Mouse (Mus musculus) limb, embryonic 11.5 days (tissue): ENCODE measurements around the gene Figla. TPM values are rescaled to one million over a fixed set of nuclear protein-coding genes. Genes with fewer than 3 reads are reported as not detected.
A peak's percentile ranks its signal among the peaks of the same experiment; 100 is the strongest.
"Not testable (repeated sequence)": the region's sequence is repeated elsewhere in the genome, so short reads cannot be mapped to it uniquely, and the experiment has no call there.

Experiments
- ATAC-seq: fragments of 200-750 bp; cut with Nextera tagmentation; 2 replicates; pipeline ENCODE4 v1.8.0; 2017; ENCODE audit warnings: low read depth; ENCODE audit not compliant: insufficient number of reproducible peaks, low FRiP score, low TSS enrichment
- DNase-seq: peaks from one replicate; pipeline ENCODE4 v3.0.0-alpha.2; 2015; ENCODE audit warnings: low spot score
- H3K27ac ChIP-seq: fragments of 300-500 bp; sonication (generic); replicated peaks from 2 replicates; pipeline ENCODE4 v1.5.1; 2014; ENCODE audit warnings: low read depth, mild to moderate bottlenecking, low read length
- H3K27me3 ChIP-seq: fragments of 300-500 bp; sonication (generic); 2 replicates; pipeline ENCODE4 v1.6.1; 2014; ENCODE audit warnings: mild to moderate bottlenecking, low read length, mixed read lengths; ENCODE audit not compliant: control insufficient read depth, insufficient read depth
- H3K36me3 ChIP-seq: fragments of 300-500 bp; sonication (generic); 2 replicates; pipeline ENCODE4 v1.6.1; 2014; ENCODE audit warnings: mild to moderate bottlenecking, low read length, moderate library complexity, mixed read lengths; ENCODE audit not compliant: control insufficient read depth, insufficient read depth
- H3K4me1 ChIP-seq: fragments of 300-500 bp; sonication (generic); 2 replicates; pipeline ENCODE4 v1.6.1; 2014; ENCODE audit warnings: low read length, mixed read lengths; ENCODE audit not compliant: control insufficient read depth, insufficient read depth
- H3K4me2 ChIP-seq: fragments of 300-500 bp; sonication (generic); 2 replicates; pipeline ENCODE4 v1.6.1; 2014; ENCODE audit warnings: low read depth, mild to moderate bottlenecking, moderate library complexity; ENCODE audit not compliant: severe bottlenecking
- H3K4me3 ChIP-seq: fragments of 300-500 bp; sonication (generic); 2 replicates; pipeline ENCODE4 v1.5.1; 2014; ENCODE audit warnings: low read depth, low read length
- H3K9ac ChIP-seq: fragments of 300-500 bp; sonication (generic); 2 replicates; pipeline ENCODE4 v1.6.1; 2014; ENCODE audit warnings: mild to moderate bottlenecking, low read length
- H3K9me3 ChIP-seq: fragments of 300-500 bp; sonication (generic); 2 replicates; pipeline ENCODE4 v1.6.1; 2016; ENCODE audit warnings: low read length; ENCODE audit not compliant: control insufficient read depth
- WGBS: fragments of 180-500 bp; shearing (Covaris S2); extraction: QIAGEN DNeasy Blood & Tissue Kit; methylation state at CpG from one replicate; pipeline ENCODE4 v1.1.7; 2014; 5-methylcytosine and 5-hydroxymethylcytosine counted together
- polyA plus RNA-seq: library from polyadenylated mRNA; unstranded; fragments of >200 nt; fragmentation: Nextera tagmentation; extraction: Ambion mirVana; gene quantifications from 2 replicates; pipeline ENCODE4 v1.2.1, GENCODE M21; 2014

Gene Figla
- polyA plus RNA-seq, 1 experiment from 2014 or later = not detected

GRCm38 (mm10) chr6:85984351-85984750 lies 31.6 kb upstream of the Figla start:
- no peak for ATAC-seq
- no peak for DNase-seq
- H3K36me3 ChIP-seq = no peaks in the 10 kb centered on the region
- no peak overlapping the region for H3K9ac ChIP-seq
- H3K4me3 ChIP-seq = no peak overlapping the region
- H3K4me2 ChIP-seq = no peak overlapping the region
- WGBS = 81% methylated on average over 8 of the region's 8 CpGs
- no peak overlapping the region for H3K27ac ChIP-seq
- H3K4me1 ChIP-seq = no peaks in the 10 kb centered on the region
- H3K27me3 ChIP-seq = no peaks in the 10 kb centered on the region
- no peaks in the 10 kb centered on the region for H3K9me3 ChIP-seq

- not testable (repeated sequence) for H3K9ac ChIP-seq, DNase-seq, H3K4me1 ChIP-seq, ATAC-seq, H3K4me3 ChIP-seq, H3K27me3 ChIP-seq, H3K27ac ChIP-seq, H3K4me2 ChIP-seq, H3K9me3 ChIP-seq, H3K36me3 ChIP-seq
- WGBS = 93% methylated on average over 5 of the region's 5 CpGs
Measured at GRCm38 (mm10) chr6:85989570-85989969, 26.4 kb upstream of the Figla start.

- H3K27me3 ChIP-seq, H3K9me3 ChIP-seq, H3K4me3 ChIP-seq, H3K27ac ChIP-seq, H3K9ac ChIP-seq, DNase-seq, ATAC-seq, H3K4me2 ChIP-seq, H3K36me3 ChIP-seq, H3K4me1 ChIP-seq: not testable (repeated sequence)
- WGBS = 84% methylated on average over 5 of the region's 5 CpGs
Measured at GRCm38 (mm10) chr6:85990774-85991173, 25.2 kb upstream of the Figla start.

GRCm38 (mm10) chr6:86003405-86003925 lies 12.5 kb upstream of the Figla start:
- H3K27ac ChIP-seq = no peak overlapping the region
- H3K9me3 ChIP-seq = no peaks in the 10 kb centered on the region
- no peak for DNase-seq
- H3K27me3 ChIP-seq = no peaks in the 10 kb centered on the region
- no peaks in the 10 kb centered on the region for H3K36me3 ChIP-seq
- no peaks in the 10 kb centered on the region for H3K4me1 ChIP-seq
- no peak overlapping the region for H3K9ac ChIP-seq
- H3K4me3 ChIP-seq = no peak overlapping the region
- no peak for ATAC-seq
- 70% methylated on average over 18 of the region's 18 CpGs for WGBS
- H3K4me2 ChIP-seq = no peak overlapping the region

GRCm38 (mm10) chr6:86004271-86005148 lies 11.5 kb upstream of the Figla start:
- DNase-seq (peak; percentile 93), ATAC-seq (peak; percentile 79; the same call in 1 of the 2 replicates)
- no peaks in the 10 kb centered on the region for H3K36me3 ChIP-seq
- no peaks in the 10 kb centered on the region for H3K9me3 ChIP-seq
- no peak overlapping the region for H3K9ac ChIP-seq
- no peak overlapping the region for H3K27ac ChIP-seq
- no peaks in the 10 kb centered on the region for H3K4me1 ChIP-seq
- H3K27me3 ChIP-seq = no peaks in the 10 kb centered on the region
- H3K4me2 ChIP-seq = peak overlapping the region; percentile 25; the same call in 1 of the 2 replicates
- 14% methylated on average over 18 of the region's 18 CpGs for WGBS
- no peak overlapping the region for H3K4me3 ChIP-seq

- Histone ChIP-seq H3K9ac (no peak overlapping the region), H3K4me2 (no peak overlapping the region), H3K36me3 (no peaks in the 10 kb centered on the region), H3K27me3 (no peaks in the 10 kb centered on the region), H3K27ac (no peak overlapping the region), H3K4me3 (no peak overlapping the region), H3K4me1 (no peaks in the 10 kb centered on the region), H3K9me3 (no peaks in the 10 kb centered on the region)
- DNase-seq (peak; percentile 70), ATAC-seq (no peak)
- WGBS = 39% methylated on average over 4 of the region's 4 CpGs
Measured at GRCm38 (mm10) chr6:86009980-86010379, 6.0 kb upstream of the Figla start.

GRCm38 (mm10) chr6:86014812-86015211 lies 1.2 kb upstream of the Figla start:
- H3K4me1 ChIP-seq, H3K9ac ChIP-seq, H3K4me3 ChIP-seq, H3K27me3 ChIP-seq, H3K36me3 ChIP-seq, ATAC-seq, DNase-seq, H3K4me2 ChIP-seq, H3K27ac ChIP-seq, H3K9me3 ChIP-seq: not testable (repeated sequence)
- WGBS = 68% methylated on average over 5 of the region's 5 CpGs

- H3K27ac ChIP-seq = no peak overlapping the region
- DNase-seq (no peak), ATAC-seq (no peak)
- H3K4me3 ChIP-seq = no peak overlapping the region
- H3K36me3 ChIP-seq = no peaks in the 10 kb centered on the region
- H3K9ac ChIP-seq = no peak overlapping the region
- no peaks in the 10 kb centered on the region for H3K4me1 ChIP-seq
- no peaks in the 10 kb centered on the region for H3K9me3 ChIP-seq
- H3K4me2 ChIP-seq = no peak overlapping the region
- WGBS = 81% methylated on average over 23 of the region's 23 CpGs
- H3K27me3 ChIP-seq = no peaks in the 10 kb centered on the region
Measured at GRCm38 (mm10) chr6:86016793-86017350, 901 bp downstream of the Figla start.
